ENCODE assay signal across 12 mouse cellular contexts in the genomic region with DNA sequence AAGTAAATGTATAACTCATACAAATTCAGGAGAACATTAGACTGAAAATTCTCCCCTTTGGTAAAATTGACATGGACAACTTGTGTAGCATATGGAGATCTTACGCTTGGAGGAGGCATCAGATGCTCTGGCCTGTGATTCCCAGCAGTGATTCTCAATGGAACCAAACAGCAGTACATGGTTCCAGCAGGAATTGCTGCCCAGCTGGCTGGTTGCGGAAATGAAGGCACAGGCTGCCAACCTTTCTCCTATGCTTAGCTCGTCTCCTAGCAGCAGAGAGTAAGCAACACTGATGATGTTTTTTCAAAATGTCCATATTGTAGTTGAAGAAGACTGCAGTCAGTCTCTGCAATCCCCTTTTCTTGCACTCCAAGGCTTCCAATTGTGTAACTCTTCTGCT.
DNase-seq lines count a peak whose midpoint lies in the region.
"Had no signal": no experiment of that assay in that cellular context is flagged by ENCODE, and none has a peak within 500 bp of the region (broad histone marks: within the 10 kb centered on the region; RNA-seq: fewer than 3 reads in every experiment).

No protein-coding gene starts in this region.

- DNase-seq in gastrocnemius, postnatal 10 days: peak; percentile 5
- DNase-seq in gastrocnemius, adult 8-10 months (ENCODE audit: low spot score in 2 of 2): no peak
- peak; percentile 81 for DNase-seq in cerebellum, adult 9-11 months
- DNase-seq in layer of hippocampus, adult 8-10 months (ENCODE audit: low spot score in 2 of 2): peak; percentile 46 to 53
- peak; percentile 56 to 76 for DNase-seq in right cerebral cortex, postnatal 10 days (ENCODE audit: low spot score in 2 of 2)
- no peak for DNase-seq in adipocyte (ENCODE audit: low spot score)
- DNase-seq in kidney, postnatal 36 days: no peak
- no peak for DNase-seq in retina, postnatal 1 day
- DNase-seq: adrenal gland, adult 8-10 months; B cell, adult 2 months; embryo, embryonic 11 days; thymus, postnatal 4 days had no signal

Comparison
In these comparisons a context has a peak if more than half of its experiments do, and no peak if none do; other contexts are left out.
1. DNase-seq: peak in gastrocnemius, postnatal 10 days (single experiment), cerebellum, adult 9-11 months (single experiment), layer of hippocampus, adult 8-10 months (2 of 2) and right cerebral cortex, postnatal 10 days (2 of 2); none in gastrocnemius, adult 8-10 months (0 of 2), adipocyte (single experiment), kidney, postnatal 36 days (0 of 2) and retina, postnatal 1 day (single experiment).